Mouse (Mus musculus) stomach, embryonic 15.5 days (tissue): ENCODE measurements at regions not wholly inside any gene's neighbourhood (a gene's known extent, or its start where the extent isn't known, plus 50 kb on each side); places are given as distances from the start of the nearest gene placed in this dataset.

Experiments
- ATAC-seq: fragments of 200-750 bp; cut with Nextera tagmentation; 2 replicates; pipeline ENCODE4 v1.8.0; 2017; ENCODE audit warnings: low read depth, moderate number of reproducible peaks, moderate TSS enrichment; ENCODE audit not compliant: insufficient read depth, low FRiP score
- H3K27ac ChIP-seq: fragments of 300-500 bp; sonication (generic); 2 replicates; pipeline ENCODE4 v1.5.1; 2015; ENCODE audit warnings: mild to moderate bottlenecking, inconsistent platforms
- H3K27me3 ChIP-seq: fragments of 300-500 bp; sonication (generic); replicated peaks from 2 replicates; pipeline ENCODE4 v1.6.1; 2015; ENCODE audit warnings: inconsistent platforms
- H3K36me3 ChIP-seq: fragments of 300-500 bp; sonication (generic); 2 replicates; pipeline ENCODE4 v1.6.1; 2015; ENCODE audit warnings: inconsistent platforms
- H3K4me1 ChIP-seq: fragments of 300-500 bp; sonication (generic); 2 replicates; pipeline ENCODE4 v1.6.1; 2015; ENCODE audit warnings: inconsistent platforms
- H3K4me2 ChIP-seq: fragments of 300-500 bp; sonication (generic); 2 replicates; pipeline ENCODE4 v1.6.1; 2015; ENCODE audit warnings: mild to moderate bottlenecking, inconsistent platforms
- H3K4me3 ChIP-seq: fragments of 300-500 bp; sonication (generic); replicated peaks from 2 replicates; pipeline ENCODE4 v1.5.1; 2015; ENCODE audit warnings: inconsistent platforms
- H3K9ac ChIP-seq: fragments of 300-500 bp; sonication (generic); 2 replicates; pipeline ENCODE4 v1.6.1; 2015; ENCODE audit warnings: inconsistent platforms
- H3K9me3 ChIP-seq: fragments of 300-500 bp; sonication (generic); 2 replicates; pipeline ENCODE4 v1.6.1; 2016; ENCODE audit warnings: inconsistent platforms
- WGBS: fragments of 180-500 bp; shearing (Covaris S2); methylation state at CpG from one replicate; pipeline ENCODE4 v1.1.7; 2015; 5-methylcytosine and 5-hydroxymethylcytosine counted together

DNA sequence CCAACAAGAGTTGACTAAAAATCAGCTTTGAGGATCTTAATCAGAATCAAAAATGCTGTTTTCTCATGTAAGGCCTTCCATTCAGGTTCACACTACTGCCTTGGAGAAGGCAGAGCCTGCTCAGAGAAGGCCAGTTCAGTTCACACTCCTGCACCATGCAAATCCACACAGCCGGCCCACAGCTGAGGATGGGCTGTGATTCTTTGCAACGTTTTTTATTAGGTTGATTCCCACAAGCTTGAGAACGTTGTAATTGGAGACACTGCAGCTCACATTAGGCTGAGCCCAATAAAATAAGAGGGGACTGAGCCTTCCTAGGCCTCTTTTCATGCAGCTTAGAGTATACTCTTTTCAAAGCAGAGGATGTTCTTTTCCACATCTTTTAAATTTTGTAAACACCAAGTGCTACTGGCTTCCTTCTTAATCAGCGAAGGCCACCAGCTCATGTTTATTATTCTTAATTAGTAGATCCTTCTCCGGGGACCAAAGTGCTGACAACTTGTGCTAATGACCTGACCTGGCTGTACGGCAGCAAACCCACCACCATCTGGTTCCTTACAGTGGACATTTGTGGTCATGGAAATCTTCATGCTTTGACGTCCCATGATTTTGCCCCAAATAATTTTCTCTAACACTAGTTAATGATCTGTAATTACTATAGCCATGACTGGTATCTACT lies 549.8 kb downstream of the Nfib start:
- no peaks in the 10 kb centered on the region for H3K4me1 ChIP-seq
- no peak overlapping the region for H3K4me2 ChIP-seq
- 41% methylated on average over 7 of the region's 7 CpGs for WGBS
- no peaks in the 10 kb centered on the region for H3K27me3 ChIP-seq
- no peak for ATAC-seq
- no peak overlapping the region for H3K9ac ChIP-seq
- H3K27ac ChIP-seq, result no peak overlapping the region
- H3K9me3 ChIP-seq, result no peaks in the 10 kb centered on the region
- no peaks in the 10 kb centered on the region for H3K36me3 ChIP-seq
- H3K4me3 ChIP-seq, result no peak overlapping the region

DNA sequence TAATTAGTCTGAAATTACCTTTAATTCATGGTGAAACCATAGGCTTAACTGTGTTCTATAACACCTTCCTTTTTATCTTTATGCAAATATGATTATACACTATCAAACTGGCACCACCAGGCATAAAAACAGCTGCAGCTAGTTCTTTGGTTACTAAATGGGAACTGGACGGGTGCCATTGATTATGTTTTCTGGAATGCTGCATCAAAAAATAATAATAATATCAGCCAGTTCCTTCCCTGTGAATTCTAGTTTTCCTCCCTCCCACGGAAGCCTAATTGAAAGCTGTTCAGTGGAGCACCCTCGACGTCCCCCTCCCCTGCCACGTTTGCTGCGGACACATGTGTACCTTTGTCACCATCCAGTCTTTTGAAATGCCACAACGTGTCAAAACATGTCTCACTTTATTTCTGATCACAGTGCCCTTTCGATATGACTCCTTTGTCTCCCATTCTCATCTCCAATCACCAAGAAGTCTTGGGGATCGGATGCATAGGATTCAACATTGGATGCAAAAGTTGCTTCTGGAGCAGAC lies 551.5 kb downstream of the Nfib start:
- H3K4me2 ChIP-seq, result no peak overlapping the region
- H3K9me3 ChIP-seq, result no peaks in the 10 kb centered on the region
- H3K4me3 ChIP-seq, result no peak overlapping the region
- ATAC-seq, result no peak
- 85% methylated on average over 9 of the region's 9 CpGs for WGBS
- H3K4me1 ChIP-seq, result no peaks in the 10 kb centered on the region
- H3K9ac ChIP-seq, result no peak overlapping the region
- H3K36me3 ChIP-seq, result no peaks in the 10 kb centered on the region
- no peak overlapping the region for H3K27ac ChIP-seq
- H3K27me3 ChIP-seq, result no peaks in the 10 kb centered on the region

DNA sequence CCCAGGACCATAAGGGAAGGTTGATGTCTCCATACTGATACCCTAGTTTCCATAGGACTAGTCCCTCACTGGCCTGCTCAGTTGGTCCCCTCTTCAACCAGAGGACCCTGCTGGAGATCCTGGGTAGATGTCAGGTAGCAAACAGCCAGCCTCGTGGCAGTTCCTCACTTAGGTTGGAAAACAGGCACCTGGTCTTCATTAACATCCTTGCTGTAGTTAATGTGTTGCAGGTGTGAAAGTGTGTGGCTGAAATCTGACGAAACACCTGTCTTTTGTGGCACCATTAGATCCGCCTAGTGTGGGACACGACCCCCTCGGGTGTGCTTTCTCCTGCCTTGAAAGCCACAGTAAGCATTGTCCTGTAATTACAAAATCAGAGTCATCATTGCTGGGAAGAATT lies 551.9 kb downstream of the Nfib start:
- 67% methylated on average over 5 of the region's 5 CpGs for WGBS
- no peak overlapping the region for H3K4me2 ChIP-seq

DNA sequence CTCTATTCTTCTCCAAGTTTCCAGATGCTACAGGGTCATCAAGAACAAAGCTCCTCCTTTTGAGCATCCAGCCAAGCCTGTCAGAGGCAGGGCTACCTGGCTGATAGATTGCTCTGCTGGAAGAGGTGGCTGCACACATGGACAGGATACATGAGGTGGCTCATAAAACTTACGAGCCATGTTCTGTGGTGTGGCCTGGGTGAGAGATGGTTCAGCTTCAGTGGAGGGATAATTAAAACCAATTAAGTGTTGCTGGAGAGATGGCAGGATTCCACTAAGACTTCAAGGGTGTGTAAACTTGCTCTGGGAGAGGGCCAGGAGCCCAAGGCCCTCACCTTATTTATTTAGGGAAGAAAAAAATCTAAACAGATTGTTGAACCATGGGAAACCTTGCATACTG lies 555.6 kb downstream of the Nfib start:
- ATAC-seq, result no peak
- 72% methylated on average over 1 of the region's 1 CpGs for WGBS
- H3K27me3 ChIP-seq, result no peaks in the 10 kb centered on the region
- no peaks in the 10 kb centered on the region for H3K36me3 ChIP-seq
- no peak overlapping the region for H3K4me2 ChIP-seq
- no peak overlapping the region for H3K9ac ChIP-seq
- H3K9me3 ChIP-seq, result no peaks in the 10 kb centered on the region
- no peak overlapping the region for H3K27ac ChIP-seq
- no peaks in the 10 kb centered on the region for H3K4me1 ChIP-seq
- H3K4me3 ChIP-seq, result no peak overlapping the region

More for the DNA sequence above, 551.9 kb downstream of the Nfib start:
- no peak overlapping the region for H3K4me3 ChIP-seq
- H3K4me1 ChIP-seq, result no peaks in the 10 kb centered on the region
- no peaks in the 10 kb centered on the region for H3K9me3 ChIP-seq
- ATAC-seq, result no peak
- H3K27ac ChIP-seq, result no peak overlapping the region
- no peak overlapping the region for H3K9ac ChIP-seq
- no peaks in the 10 kb centered on the region for H3K36me3 ChIP-seq
- H3K27me3 ChIP-seq, result no peaks in the 10 kb centered on the region

DNA sequence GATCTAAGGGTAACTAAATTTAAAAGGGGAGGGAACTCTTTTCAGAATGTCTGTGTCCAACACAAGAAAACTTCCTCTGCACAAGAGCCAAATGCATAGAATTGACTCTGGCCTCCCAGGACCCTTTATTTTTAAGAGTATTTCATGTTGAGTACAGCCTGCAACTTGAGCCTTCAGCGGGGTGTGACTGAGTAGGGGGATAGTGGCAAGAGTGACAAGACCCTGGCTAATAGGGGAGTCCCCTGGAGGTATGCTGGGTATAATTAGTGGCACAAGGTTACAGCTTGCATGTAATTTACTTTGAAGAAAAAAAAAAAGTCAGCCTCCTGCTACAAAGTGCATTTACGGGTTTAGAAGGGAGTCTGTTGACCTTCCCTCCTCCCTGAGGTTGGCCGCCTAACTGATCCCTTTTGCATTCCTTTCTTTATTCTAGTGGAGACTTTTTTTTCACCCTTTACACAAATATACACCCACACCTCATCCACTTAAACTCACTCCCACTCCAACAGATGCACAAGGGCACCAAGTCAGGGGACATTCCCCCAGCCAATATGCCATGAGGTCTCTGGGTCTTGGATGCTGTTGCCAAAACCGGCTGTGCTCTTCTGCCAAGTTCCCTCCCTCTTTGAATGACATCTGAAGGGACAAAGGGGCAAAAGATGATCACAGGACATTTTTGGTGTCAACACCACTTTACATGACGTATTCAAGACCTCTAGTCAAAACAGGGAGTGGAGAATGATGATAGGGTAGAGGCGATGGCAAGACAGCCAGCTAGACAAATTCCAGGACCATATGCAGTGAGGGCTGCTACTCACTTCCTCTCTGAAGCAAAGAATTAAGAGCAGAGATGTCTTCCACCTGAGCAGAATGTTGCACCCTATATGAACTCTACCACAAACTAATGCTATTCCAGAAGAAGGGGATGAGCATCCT lies 557.2 kb downstream of the Nfib start:
- Histone ChIP-seq H3K36me3 (no peaks in the 10 kb centered on the region), H3K9me3 (no peaks in the 10 kb centered on the region), H3K4me2 (no peak overlapping the region), H3K4me1 (no peaks in the 10 kb centered on the region), H3K27me3 (no peaks in the 10 kb centered on the region), H3K4me3 (no peak overlapping the region), H3K9ac (no peak overlapping the region), H3K27ac (peak overlapping the region; percentile 28; the same call in 1 of the 2 replicates)
- ATAC-seq, result no peak
- WGBS, result 52% methylated on average over 6 of the region's 6 CpGs

DNA sequence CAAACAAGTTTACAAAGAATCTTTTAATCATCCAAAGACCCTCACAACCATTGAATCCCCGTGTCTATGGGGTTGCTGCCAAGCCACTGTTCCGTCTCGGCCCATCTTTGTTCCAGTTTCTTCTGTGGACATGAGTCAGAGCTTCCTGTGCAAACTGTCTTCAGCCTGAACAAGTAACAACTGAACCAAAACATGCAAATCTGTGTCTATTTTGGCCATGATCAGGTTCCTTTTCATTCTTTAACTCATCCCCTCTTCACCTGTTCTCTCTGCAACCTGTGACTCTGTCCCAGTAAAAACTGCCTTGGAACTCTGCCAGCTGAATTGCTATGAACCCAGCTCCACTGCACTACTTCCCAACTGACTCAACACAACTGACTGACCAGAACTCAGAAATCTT lies 563.2 kb downstream of the Nfib start:
- no peak for ATAC-seq
- Histone ChIP-seq H3K27me3 (no peaks in the 10 kb centered on the region), H3K36me3 (no peaks in the 10 kb centered on the region), H3K9me3 (no peaks in the 10 kb centered on the region), H3K4me2 (no peak overlapping the region), H3K27ac (no peak overlapping the region), H3K4me1 (no peaks in the 10 kb centered on the region), H3K4me3 (no peak overlapping the region), H3K9ac (no peak overlapping the region)
- 69% methylated on average over 3 of the region's 3 CpGs for WGBS

DNA sequence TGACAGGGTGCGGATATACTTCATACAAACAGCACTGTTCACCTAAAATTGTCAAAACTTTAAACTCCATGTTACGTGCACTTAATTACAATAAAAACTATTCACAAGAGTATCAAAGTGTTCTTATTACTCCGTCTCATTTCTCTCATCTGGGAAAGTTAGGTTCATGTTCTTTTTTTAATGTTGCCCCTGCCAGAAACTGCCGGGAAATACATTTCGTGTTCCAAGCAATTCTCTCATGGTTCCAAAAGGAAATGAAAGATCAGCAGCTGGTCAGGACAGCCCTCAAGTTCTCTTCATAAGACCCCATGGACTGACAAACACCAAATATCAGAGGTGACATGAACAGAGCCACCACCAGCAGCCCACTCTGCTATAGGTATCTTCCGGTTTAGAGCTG lies 565.7 kb downstream of the Nfib start:
- WGBS, result 92% methylated on average over 6 of the region's 6 CpGs
- no peak overlapping the region for H3K4me2 ChIP-seq
- no peak overlapping the region for H3K4me3 ChIP-seq
- no peak overlapping the region for H3K9ac ChIP-seq
- H3K4me1 ChIP-seq, result no peaks in the 10 kb centered on the region
- H3K9me3 ChIP-seq, result no peaks in the 10 kb centered on the region
- no peak overlapping the region for H3K27ac ChIP-seq
- H3K36me3 ChIP-seq, result no peaks in the 10 kb centered on the region
- no peak for ATAC-seq
- no peaks in the 10 kb centered on the region for H3K27me3 ChIP-seq

DNA sequence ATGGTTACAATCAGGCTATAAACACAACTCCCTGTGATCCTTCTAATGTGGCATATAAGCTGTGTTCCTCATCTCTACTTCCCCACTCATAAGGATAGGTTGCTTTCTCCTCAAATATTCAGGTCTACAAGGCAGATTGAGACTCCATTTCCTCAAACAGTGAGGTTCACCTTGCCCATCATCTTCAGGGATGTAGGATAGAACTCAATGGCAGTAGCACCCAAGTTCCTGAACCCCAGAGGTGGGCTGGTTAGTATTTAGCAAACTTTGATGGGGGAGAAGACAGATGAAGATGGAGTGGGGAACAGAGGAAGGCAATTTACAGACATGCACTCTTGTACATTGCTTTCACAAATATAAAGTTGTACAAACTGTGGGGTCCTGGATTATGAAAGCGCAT lies 566.5 kb downstream of the Nfib start:
- no peak overlapping the region for H3K9ac ChIP-seq
- H3K36me3 ChIP-seq, result no peaks in the 10 kb centered on the region
- H3K4me1 ChIP-seq, result no peaks in the 10 kb centered on the region
- no peaks in the 10 kb centered on the region for H3K9me3 ChIP-seq
- H3K4me2 ChIP-seq, result no peak overlapping the region
- no peak for ATAC-seq
- no peak overlapping the region for H3K4me3 ChIP-seq
- no peak overlapping the region for H3K27ac ChIP-seq
- H3K27me3 ChIP-seq, result no peaks in the 10 kb centered on the region
- 97% methylated on average over 1 of the region's 1 CpGs for WGBS

DNA sequence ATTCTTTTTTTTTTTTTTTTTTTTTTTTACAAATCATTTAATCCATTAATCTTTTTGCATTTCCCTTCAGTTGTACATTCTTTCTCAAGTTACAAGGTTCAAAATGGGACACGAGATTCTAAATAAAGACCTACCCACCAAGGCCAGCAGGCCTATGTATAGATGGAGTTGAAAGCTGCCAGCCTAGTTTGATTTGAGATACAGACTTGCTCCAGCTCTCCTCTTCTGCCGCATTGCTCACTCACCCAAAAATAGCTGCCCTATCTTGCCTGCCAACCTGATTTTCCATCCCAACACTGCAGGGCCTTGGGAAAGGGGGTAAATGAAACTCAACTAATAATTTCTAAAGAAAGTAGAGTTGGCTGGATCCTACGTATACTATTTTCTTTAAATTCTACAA lies 572.7 kb downstream of the Nfib start:
- no peaks in the 10 kb centered on the region for H3K36me3 ChIP-seq
- H3K9ac ChIP-seq, result no peak overlapping the region
- no peaks in the 10 kb centered on the region for H3K4me1 ChIP-seq
- no peaks in the 10 kb centered on the region for H3K9me3 ChIP-seq
- H3K27ac ChIP-seq, result no peak overlapping the region
- 72% methylated on average over 3 of the region's 3 CpGs for WGBS
- H3K4me3 ChIP-seq, result no peak overlapping the region
- H3K4me2 ChIP-seq, result no peak overlapping the region
- no peaks in the 10 kb centered on the region for H3K27me3 ChIP-seq
- no peak for ATAC-seq

DNA sequence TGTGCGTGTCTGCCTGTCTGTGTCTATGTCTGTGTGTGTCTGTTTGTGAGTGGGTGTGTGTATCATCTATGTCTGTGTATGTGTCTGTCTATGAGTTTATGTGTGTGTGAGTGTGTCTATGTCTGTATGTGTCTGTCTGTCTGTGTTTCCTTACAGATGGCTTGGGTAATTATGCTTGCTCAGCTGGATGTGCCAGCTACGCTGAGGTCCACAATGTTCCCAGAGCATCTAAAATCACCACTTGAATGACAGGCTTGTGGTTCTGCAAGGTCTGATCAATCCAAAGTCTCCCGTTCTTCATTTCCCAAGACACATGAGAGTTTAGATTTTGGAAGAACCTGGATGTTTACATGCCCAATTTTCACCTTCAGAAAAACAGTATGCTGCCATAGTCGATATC lies 573.2 kb downstream of the Nfib start:
- Histone ChIP-seq H3K9ac (no peak overlapping the region), H3K27ac (no peak overlapping the region), H3K4me2 (no peak overlapping the region), H3K9me3 (no peaks in the 10 kb centered on the region), H3K36me3 (no peaks in the 10 kb centered on the region), H3K4me3 (no peak overlapping the region), H3K27me3 (no peaks in the 10 kb centered on the region), H3K4me1 (no peaks in the 10 kb centered on the region)
- no peak for ATAC-seq
- WGBS, result 90% methylated on average over 4 of the region's 4 CpGs

DNA sequence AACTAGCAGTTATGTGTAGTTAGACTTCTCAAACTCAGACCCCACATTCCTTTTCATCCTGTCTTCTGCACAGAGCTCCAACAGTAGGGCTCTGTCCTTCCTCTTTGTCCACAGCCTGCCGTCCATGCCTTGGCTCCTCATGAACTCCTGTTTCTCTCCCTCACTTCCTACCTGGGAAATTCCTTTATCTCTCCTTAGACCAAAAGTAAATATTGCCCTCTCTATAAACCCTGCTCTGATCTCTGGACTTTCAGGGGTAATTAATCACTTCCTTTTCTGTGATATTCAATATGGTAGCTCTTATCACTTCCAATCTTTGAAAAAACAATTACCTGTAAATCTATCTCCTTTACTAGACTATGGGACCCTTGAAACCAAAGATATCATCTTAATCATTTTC lies 576.1 kb downstream of the Nfib start:
- no peaks in the 10 kb centered on the region for H3K36me3 ChIP-seq
- no peak overlapping the region for H3K4me2 ChIP-seq
- H3K27me3 ChIP-seq, result no peaks in the 10 kb centered on the region
- no peaks in the 10 kb centered on the region for H3K4me1 ChIP-seq
- H3K27ac ChIP-seq, result no peak overlapping the region
- no peak overlapping the region for H3K4me3 ChIP-seq
- peak; percentile 50 for ATAC-seq
- no peaks in the 10 kb centered on the region for H3K9me3 ChIP-seq
- H3K9ac ChIP-seq, result no peak overlapping the region
- 41% methylated on average over 1 of the region's 1 CpGs for WGBS

DNA sequence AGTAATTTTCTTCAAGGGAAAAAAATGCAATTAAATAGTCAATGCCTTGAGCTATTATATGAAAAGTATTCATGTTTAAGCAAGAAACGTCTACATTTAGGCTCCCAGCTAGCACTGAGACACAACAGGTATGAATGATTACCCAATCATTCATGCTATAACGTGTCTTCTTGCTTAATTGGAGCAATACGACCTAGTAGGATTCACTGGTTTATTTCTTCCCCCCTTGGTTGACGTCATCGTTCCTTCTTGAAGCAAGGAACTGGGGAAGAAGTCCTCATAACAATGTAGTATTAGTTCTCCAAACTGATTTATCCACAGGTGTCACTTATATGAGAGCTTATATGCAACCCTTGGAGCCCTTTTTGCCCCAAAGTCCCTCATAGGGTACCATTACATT lies 581.8 kb downstream of the Nfib start:
- Histone ChIP-seq H3K4me1 (no peaks in the 10 kb centered on the region), H3K9me3 (no peaks in the 10 kb centered on the region), H3K4me2 (no peak overlapping the region), H3K27ac (no peak overlapping the region), H3K36me3 (no peaks in the 10 kb centered on the region), H3K27me3 (no peaks in the 10 kb centered on the region), H3K9ac (no peak overlapping the region), H3K4me3 (no peak overlapping the region)
- ATAC-seq, result no peak
- 67% methylated on average over 5 of the region's 5 CpGs for WGBS
